Mouse (Mus musculus) splenic B cell, adult 2 months (primary cell): Measurements from ENCODE around the gene Dbnl.
A peak's percentile ranks its signal among the peaks of the same experiment; 100 is the strongest.

Source experiments
- DNase-seq: peaks from one replicate; pipeline ENCODE4 v3.0.0-alpha.2; 2011; ENCODE audit warnings: low read depth, low spot score
- H3K27me3 ChIP-seq: 2 replicates; pipeline ENCODE4 v1.6.1; 2012; ENCODE audit warnings: mild to moderate bottlenecking, low read length, moderate library complexity, mixed read lengths; ENCODE audit not compliant: control insufficient read depth, poor library complexity, insufficient read depth, severe bottlenecking
- H3K36me3 ChIP-seq: 2 replicates; pipeline ENCODE4 v1.6.1; 2012; ENCODE audit warnings: mild to moderate bottlenecking, low read length, moderate library complexity, mixed read lengths; ENCODE audit not compliant: control insufficient read depth, poor library complexity, insufficient read depth, severe bottlenecking

Gene Dbnl

GRCm38 (mm10) chr11:5837251-5838246 lies 49.3 kb downstream of the Dbnl start, which contains the start of gene Polm:
Gene Polm (minus strand): TSS chr11:5838016.
- DNase-seq = peak; percentile 91
- Histone ChIP-seq H3K27me3 (no peaks in the 10 kb centered on the region), H3K36me3 (no peaks in the 10 kb centered on the region)

GRCm38 (mm10) chr11:5840346-5840745 lies 52.1 kb downstream of the Dbnl start:
- Histone ChIP-seq H3K36me3 (no peaks in the 10 kb centered on the region), H3K27me3 (no peaks in the 10 kb centered on the region)
- no peak for DNase-seq

- DNase-seq = no peak
- Histone ChIP-seq H3K27me3 (no peaks in the 10 kb centered on the region), H3K36me3 (no peaks in the 10 kb centered on the region)
Observed at GRCm38 (mm10) chr11:5841751-5842150, 53.5 kb downstream of the Dbnl start.

DNA sequence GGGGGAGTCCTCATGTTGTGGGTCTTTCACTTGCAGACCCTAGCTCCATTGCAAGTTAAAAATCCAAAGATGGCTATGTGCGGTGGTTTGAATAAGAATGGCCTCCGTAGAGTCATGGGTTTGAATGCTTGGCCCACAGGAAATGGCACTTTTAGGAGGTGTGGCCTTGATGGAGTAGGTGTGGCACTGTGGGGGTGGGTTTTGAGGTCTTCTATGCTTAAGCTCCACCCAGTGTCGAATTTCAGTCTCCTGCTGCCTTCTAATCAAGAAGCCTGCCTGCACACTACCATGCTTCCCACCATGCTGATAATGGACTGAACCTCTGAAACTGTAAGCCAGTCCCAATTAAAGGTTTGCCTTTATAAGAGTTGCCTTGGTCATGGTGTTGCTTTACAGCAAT lies 54.8 kb downstream of the Dbnl start:
- H3K27me3 ChIP-seq = no peaks in the 10 kb centered on the region
- DNase-seq = no peak
- no peaks in the 10 kb centered on the region for H3K36me3 ChIP-seq

- no peak for DNase-seq
- Histone ChIP-seq H3K36me3 (no peaks in the 10 kb centered on the region), H3K27me3 (no peaks in the 10 kb centered on the region)
Observed at GRCm38 (mm10) chr11:5846639-5847345, 58.5 kb downstream of the Dbnl start.

GRCm38 (mm10) chr11:5848741-5849140 lies 60.5 kb downstream of the Dbnl start:
- H3K27me3 ChIP-seq = no peaks in the 10 kb centered on the region
- no peak for DNase-seq
- no peaks in the 10 kb centered on the region for H3K36me3 ChIP-seq

- Histone ChIP-seq H3K36me3 (no peaks in the 10 kb centered on the region), H3K27me3 (no peaks in the 10 kb centered on the region)
- no peak for DNase-seq
Observed at GRCm38 (mm10) chr11:5849316-5849715, 61.0 kb downstream of the Dbnl start.

GRCm38 (mm10) chr11:5850452-5850851 lies 62.2 kb downstream of the Dbnl start:
- Histone ChIP-seq H3K27me3 (no peaks in the 10 kb centered on the region), H3K36me3 (no peaks in the 10 kb centered on the region)
- DNase-seq = no peak
